ENCODE assay signal across 17 mouse cellular contexts in genomic region chr13:60696741-60697140, GRCm38 (mm10).
DNase-seq lines count a peak whose midpoint lies in the region; ATAC-seq and TF ChIP-seq lines count a peak whose summit lies in the region.
"Had no signal": no experiment of that assay in that cellular context is flagged by ENCODE, and none has a peak within 500 bp of the region (broad histone marks: within the 10 kb centered on the region; RNA-seq: fewer than 3 reads in every experiment).

No protein-coding gene starts in this region.

- 0 out of 2 replicates have a peak overlapping the region, but pooled peaks have one; percentile 9 for H3K27ac ChIP-seq in hindbrain, embryonic 15.5 days (replicated peaks)
- no peak overlapping the region for H3K27ac ChIP-seq in hindbrain, embryonic 11.5 days (ENCODE audit: low read depth, low read length)
- peak overlapping the region; percentile 80 for H3K27ac ChIP-seq in forebrain, postnatal 0 days (ENCODE audit: low read depth, low read length)
- no peak overlapping the region for H3K27ac ChIP-seq in lung, postnatal 0 days (ENCODE audit: low read length)
- H3K27ac ChIP-seq: liver, embryonic 13.5 days; neural tube, embryonic 15.5 days had no signal

- no peaks in the 10 kb centered on the region for H3K9me3 ChIP-seq in hindbrain, embryonic 15.5 days
- H3K9me3 ChIP-seq in hindbrain, embryonic 11.5 days (ENCODE audit: control insufficient read depth, low read length), result no peaks in the 10 kb centered on the region
- H3K9me3 ChIP-seq in forebrain, postnatal 0 days (ENCODE audit: low read length), result no peaks in the 10 kb centered on the region
- H3K9me3 ChIP-seq in lung, postnatal 0 days (ENCODE audit: low read length), result no peaks in the 10 kb centered on the region
- H3K9me3 ChIP-seq: liver, embryonic 13.5 days; midbrain, embryonic 12.5 days; neural tube, embryonic 15.5 days had no signal

- TF ChIP-seq CTCF in forebrain, postnatal 0 days (IDR thresholded peaks at IDR 0.05; ENCODE audit: low read depth), result no peak
- no peak for TF ChIP-seq CTCF in lung, postnatal 0 days (IDR thresholded peaks at IDR 0.05)

- DNase-seq in hindbrain, embryonic 11.5 days (ENCODE audit: low spot score), result no peak
- peak; percentile 60 to 72 for DNase-seq in right cerebral cortex, postnatal 10 days (ENCODE audit: low spot score in 2 of 2)
- DNase-seq in right cerebral cortex, postnatal 14 days, result no peak
- DNase-seq in forebrain, postnatal 0 days, result peak; percentile 72
- no peak for DNase-seq in kidney, adult 8-10 months
- no peak for DNase-seq in lung, postnatal 0 days (ENCODE audit: low spot score)
- DNase-seq: adrenal gland, postnatal 14 days; cerebellum, adult 11 months; heart, postnatal 36 days; kidney, adult 11 months; kidney, postnatal 36 days; liver, embryonic 13.5 days; lung, postnatal 14 days had no signal

- WGBS in hindbrain, embryonic 15.5 days, result 53% methylated on average over 8 of the region's 8 CpGs
- 73% methylated on average over 8 of the region's 8 CpGs for WGBS in hindbrain, embryonic 11.5 days
- WGBS in forebrain, postnatal 0 days, result 34% methylated on average over 8 of the region's 8 CpGs
- WGBS in lung, postnatal 0 days, result 63% methylated on average over 8 of the region's 8 CpGs

- H3K4me2 ChIP-seq in hindbrain, embryonic 15.5 days, result no peak overlapping the region
- no peak overlapping the region for H3K4me2 ChIP-seq in hindbrain, embryonic 11.5 days (replicated peaks; ENCODE audit: low read depth, low read length)
- 0 out of 2 replicates have a peak overlapping the region, but pooled peaks have one; percentile 2 for H3K4me2 ChIP-seq in forebrain, postnatal 0 days (ENCODE audit: low read depth)
- H3K4me2 ChIP-seq in lung, postnatal 0 days (replicated peaks; ENCODE audit: low read depth, low read length), result no peak overlapping the region
- H3K4me2 ChIP-seq: liver, embryonic 13.5 days; midbrain, embryonic 12.5 days; neural tube, embryonic 15.5 days had no signal

- H3K4me1 ChIP-seq in hindbrain, embryonic 15.5 days (replicated peaks), result peaks cover 13% of the 10 kb centered on the region; the same call in 1 of the 2 replicates
- no peaks in the 10 kb centered on the region for H3K4me1 ChIP-seq in hindbrain, embryonic 11.5 days (replicated peaks; ENCODE audit: control insufficient read depth, insufficient read depth, low read length)
- H3K4me1 ChIP-seq in forebrain, postnatal 0 days (ENCODE audit: insufficient read depth), result peaks cover 16% of the 10 kb centered on the region
- H3K4me1 ChIP-seq in lung, postnatal 0 days (ENCODE audit: insufficient read depth, low read depth, low read length), result peaks cover 5% of the 10 kb centered on the region; the same call in 1 of the 2 replicates
- H3K4me1 ChIP-seq: midbrain, embryonic 12.5 days had no signal

- no peak for TF ChIP-seq EP300 in lung, postnatal 0 days (IDR thresholded peaks at IDR 0.05)

- 0 out of 2 replicates have a peak, but pooled peaks cover 3% of the 10 kb centered on the region for H3K36me3 ChIP-seq in hindbrain, embryonic 15.5 days
- no peaks in the 10 kb centered on the region for H3K36me3 ChIP-seq in hindbrain, embryonic 11.5 days (ENCODE audit: control insufficient read depth, insufficient read depth, low read length)
- H3K36me3 ChIP-seq in forebrain, postnatal 0 days (ENCODE audit: insufficient read depth), result peaks cover 8% of the 10 kb centered on the region
- 0 out of 2 replicates have a peak, but pooled peaks cover 4% of the 10 kb centered on the region for H3K36me3 ChIP-seq in lung, postnatal 0 days (ENCODE audit: insufficient read depth, low read length)

- H3K27me3 ChIP-seq in hindbrain, embryonic 15.5 days, result no peaks in the 10 kb centered on the region
- no peaks in the 10 kb centered on the region for H3K27me3 ChIP-seq in hindbrain, embryonic 11.5 days (ENCODE audit: control insufficient read depth, insufficient read depth, low read length)
- H3K27me3 ChIP-seq in forebrain, postnatal 0 days (ENCODE audit: insufficient read depth, low read length), result no peaks in the 10 kb centered on the region
- no peaks in the 10 kb centered on the region for H3K27me3 ChIP-seq in lung, postnatal 0 days (replicated peaks; ENCODE audit: insufficient read depth, low read length)
- H3K27me3 ChIP-seq: liver, embryonic 13.5 days; midbrain, embryonic 12.5 days; neural tube, embryonic 15.5 days had no signal

- ATAC-seq in hindbrain, embryonic 15.5 days (ENCODE audit: low FRiP score, low read depth), result no peak
- ATAC-seq in hindbrain, embryonic 11.5 days (ENCODE audit: low FRiP score), result no peak
- peak; percentile 84 for ATAC-seq in forebrain, postnatal 0 days
- no peak for ATAC-seq in lung, postnatal 0 days

- H3K4me3 ChIP-seq in hindbrain, embryonic 15.5 days, result no peak overlapping the region
- H3K4me3 ChIP-seq in hindbrain, embryonic 11.5 days (ENCODE audit: low read depth, low read length), result no peak overlapping the region
- no peak overlapping the region for H3K4me3 ChIP-seq in forebrain, postnatal 0 days (ENCODE audit: low read depth, low read length)
- no peak overlapping the region for H3K4me3 ChIP-seq in lung, postnatal 0 days (ENCODE audit: low read depth, low read length)
- H3K4me3 ChIP-seq: erythroblast, embryonic 14.5 days; liver, embryonic 13.5 days; midbrain, embryonic 12.5 days; neural tube, embryonic 15.5 days had no signal

- H3K9ac ChIP-seq in hindbrain, embryonic 15.5 days, result no peak overlapping the region
- H3K9ac ChIP-seq in hindbrain, embryonic 11.5 days (ENCODE audit: low read depth, low read length), result no peak overlapping the region
- no peak overlapping the region for H3K9ac ChIP-seq in forebrain, postnatal 0 days
- H3K9ac ChIP-seq in lung, postnatal 0 days (replicated peaks; ENCODE audit: low read depth), result no peak overlapping the region
- H3K9ac ChIP-seq: liver, embryonic 13.5 days; midbrain, embryonic 12.5 days; neural tube, embryonic 15.5 days had no signal

Comparison
In these comparisons a context has a peak if more than half of its experiments do, and no peak if none do; other contexts are left out.
1. H3K27ac ChIP-seq: peak in hindbrain, embryonic 15.5 days (single experiment) and forebrain, postnatal 0 days (single experiment); none in hindbrain, embryonic 11.5 days (single experiment) and lung, postnatal 0 days (single experiment).
2. DNase-seq: peak in right cerebral cortex, postnatal 10 days (2 of 2) and forebrain, postnatal 0 days (single experiment); none in hindbrain, embryonic 11.5 days (single experiment), right cerebral cortex, postnatal 14 days (single experiment), kidney, adult 8-10 months (0 of 2) and lung, postnatal 0 days (single experiment).